Mouse (Mus musculus) embryonic facial prominence, embryonic 10.5 days (tissue): Measurements from ENCODE around the gene Slc6a13. TPM values are rescaled to one million over a fixed set of nuclear protein-coding genes. Genes with fewer than 3 reads are reported as not detected.

Experiments used
- DNase-seq: peaks from one replicate; pipeline ENCODE4 v3.0.0-alpha.2; 2017; ENCODE audit warnings: low spot score
- H3K27ac ChIP-seq: fragments of 300-500 bp; sonication (generic); replicated peaks from 2 replicates; pipeline ENCODE4 v1.5.1; 2016; ENCODE audit warnings: mild to moderate bottlenecking
- H3K27me3 ChIP-seq: fragments of 300-500 bp; sonication (generic); replicated peaks from 2 replicates; pipeline ENCODE4 v1.6.1; 2016; ENCODE audit warnings: low read depth, mild to moderate bottlenecking; ENCODE audit not compliant: poor library complexity, severe bottlenecking
- H3K36me3 ChIP-seq: fragments of 300-500 bp; sonication (generic); replicated peaks from 2 replicates; pipeline ENCODE4 v1.6.1; 2016; ENCODE audit warnings: mild to moderate bottlenecking, moderate library complexity
- H3K4me1 ChIP-seq: fragments of 300-500 bp; sonication (generic); 2 replicates; pipeline ENCODE4 v1.6.1; 2016
- H3K4me3 ChIP-seq: fragments of 300-500 bp; sonication (generic); 2 replicates; pipeline ENCODE4 v1.5.1; 2016; ENCODE audit warnings: mild to moderate bottlenecking, moderate library complexity
- H3K9me3 ChIP-seq: fragments of 300-500 bp; sonication (generic); 2 replicates; pipeline ENCODE4 v1.6.1; 2016; ENCODE audit warnings: mild to moderate bottlenecking
- WGBS: fragments of 180-500 bp; shearing (Covaris S2); methylation state at CpG from one replicate; pipeline ENCODE4 v1.1.7; 2016; 5-methylcytosine and 5-hydroxymethylcytosine counted together
- polyA plus RNA-seq: library from polyadenylated mRNA; unstranded; fragments of >200 nt; fragmentation: Nextera tagmentation; extraction: Ambion mirVana; gene quantifications from 2 replicates; pipeline ENCODE4 v1.2.1, GENCODE M21; 2016

The Slc6a13 gene
- polyA plus RNA-seq, 1 experiment from 2014 or later = 1.3 TPM

- Histone ChIP-seq H3K27me3 (peaks cover 11% of the 10 kb centered on the region; the same call in 1 of the 2 replicates), H3K27ac (no peak overlapping the region), H3K4me3 (no peak overlapping the region), H3K9me3 (no peaks in the 10 kb centered on the region), H3K36me3 (no peaks in the 10 kb centered on the region), H3K4me1 (peaks cover 15% of the 10 kb centered on the region)
- 89% methylated on average over 9 of the region's 9 CpGs for WGBS
- no peak for DNase-seq
These were observed 35.8 kb downstream of the Slc6a13 start for GRCm38 (mm10) chr6:121335841-121336240.

DNA sequence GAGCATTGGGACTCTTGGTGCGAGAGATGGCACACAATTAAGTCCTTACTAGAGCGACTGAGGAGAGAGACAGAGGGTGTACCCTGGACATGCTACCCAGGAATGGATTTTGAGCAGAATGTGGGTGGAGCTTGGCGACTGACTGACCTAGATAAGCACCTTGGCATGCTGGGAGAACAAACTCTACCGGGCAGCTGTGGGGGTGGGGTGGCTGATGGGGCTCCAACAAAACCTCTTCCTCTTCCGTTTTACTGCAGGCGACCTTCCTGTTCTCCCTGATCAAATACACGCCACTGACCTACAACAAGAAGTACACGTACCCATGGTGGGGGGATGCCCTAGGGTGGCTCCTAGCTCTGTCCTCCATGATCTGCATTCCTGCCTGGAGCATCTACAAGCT is 36.5 kb downstream of the Slc6a13 start:
- Histone ChIP-seq H3K27me3 (peaks cover 7% of the 10 kb centered on the region; the same call in 1 of the 2 replicates), H3K4me3 (no peak overlapping the region), H3K36me3 (no peaks in the 10 kb centered on the region), H3K27ac (no peak overlapping the region), H3K4me1 (peaks cover 15% of the 10 kb centered on the region), H3K9me3 (no peaks in the 10 kb centered on the region)
- WGBS = 72% methylated on average over 8 of the region's 8 CpGs
- DNase-seq = no peak

DNA sequence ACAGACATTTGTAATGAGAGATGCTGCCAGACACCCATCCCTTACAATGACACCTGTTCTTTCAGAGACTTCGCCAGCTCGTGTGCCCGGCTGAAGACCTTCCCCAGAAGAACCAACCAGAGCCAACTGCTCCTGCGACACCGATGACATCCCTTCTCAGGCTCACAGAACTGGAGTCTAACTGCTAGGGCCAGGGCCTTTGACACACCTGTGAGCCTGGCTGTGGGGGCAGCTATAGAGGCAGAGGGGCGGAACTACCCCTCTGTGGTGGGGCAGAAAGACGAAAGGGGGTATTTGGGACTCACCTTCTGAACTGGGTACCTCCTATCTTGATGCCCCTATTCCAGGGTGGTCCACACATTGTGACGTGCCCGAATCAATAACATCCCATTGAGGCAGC is 37.2 kb downstream of the Slc6a13 start:
- Histone ChIP-seq H3K4me3 (no peak overlapping the region), H3K4me1 (peaks cover 15% of the 10 kb centered on the region), H3K27ac (no peak overlapping the region), H3K9me3 (no peaks in the 10 kb centered on the region), H3K27me3 (peaks cover 7% of the 10 kb centered on the region; the same call in 1 of the 2 replicates), H3K36me3 (no peaks in the 10 kb centered on the region)
- 91% methylated on average over 9 of the region's 9 CpGs for WGBS
- no peak for DNase-seq

- no peak overlapping the region for H3K27ac ChIP-seq
- H3K9me3 ChIP-seq = no peaks in the 10 kb centered on the region
- H3K36me3 ChIP-seq = no peaks in the 10 kb centered on the region
- peaks cover 18% of the 10 kb centered on the region for H3K4me1 ChIP-seq
- H3K27me3 ChIP-seq = peaks cover 9% of the 10 kb centered on the region
- 30% methylated on average over 3 of the region's 3 CpGs for WGBS
- DNase-seq = peak; percentile 86
- H3K4me3 ChIP-seq = no peak overlapping the region
These were observed 37.9 kb downstream of the Slc6a13 start for GRCm38 (mm10) chr6:121337770-121338518.

DNA sequence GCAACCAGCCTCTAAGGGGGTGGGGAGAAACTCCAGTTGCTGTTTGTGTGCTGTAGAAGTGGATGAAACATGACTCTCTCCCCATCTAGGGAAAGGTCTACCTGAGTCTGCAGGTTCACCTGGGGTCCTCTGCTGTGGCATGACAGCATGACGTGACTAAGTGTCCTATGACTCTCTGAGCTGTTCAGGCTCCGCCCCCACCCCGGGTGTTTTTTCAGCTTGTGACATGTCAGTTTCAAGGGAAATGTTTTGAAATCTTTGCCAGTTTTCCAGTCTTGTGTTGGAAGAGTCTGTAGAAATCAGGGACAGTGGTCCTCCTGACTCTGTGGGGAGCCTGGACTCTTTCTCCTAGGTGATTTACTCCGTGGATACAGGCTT is 38.5 kb downstream of the Slc6a13 start:
- no peak overlapping the region for H3K4me3 ChIP-seq
- no peaks in the 10 kb centered on the region for H3K36me3 ChIP-seq
- H3K4me1 ChIP-seq = peaks cover 24% of the 10 kb centered on the region
- H3K9me3 ChIP-seq = no peaks in the 10 kb centered on the region
- H3K27ac ChIP-seq = no peak overlapping the region
- peaks cover 15% of the 10 kb centered on the region for H3K27me3 ChIP-seq
- WGBS = 50% methylated on average over 4 of the region's 4 CpGs
- no peak for DNase-seq

GRCm38 (mm10) chr6:121341650-121342049 is 41.6 kb downstream of the Slc6a13 start:
- WGBS = 87% methylated on average over 6 of the region's 6 CpGs
- Histone ChIP-seq H3K27ac (no peak overlapping the region), H3K4me1 (peaks cover 39% of the 10 kb centered on the region), H3K4me3 (no peak overlapping the region), H3K9me3 (no peaks in the 10 kb centered on the region), H3K36me3 (no peaks in the 10 kb centered on the region), H3K27me3 (peaks cover 16% of the 10 kb centered on the region)
- DNase-seq = no peak

GRCm38 (mm10) chr6:121343026-121343770 is 43.2 kb downstream of the Slc6a13 start, which contains the start of gene Slc6a12:
Slc6a12 (plus strand) TSS chr6:121343076.
- Histone ChIP-seq H3K4me1 (peaks cover 34% of the 10 kb centered on the region), H3K9me3 (no peaks in the 10 kb centered on the region), H3K27ac (no peak within 1 kb of the TSS), H3K4me3 (no peak within 1 kb of the TSS), H3K36me3 (no peaks in the 10 kb centered on the region), H3K27me3 (peaks cover 16% of the 10 kb centered on the region)
- no peak for DNase-seq
- 72% methylated on average over 15 of the region's 15 CpGs for WGBS

GRCm38 (mm10) chr6:121343771-121344123 is 43.7 kb downstream of the Slc6a13 start:
- peaks cover 16% of the 10 kb centered on the region for H3K27me3 ChIP-seq
- no peak for DNase-seq

DNA sequence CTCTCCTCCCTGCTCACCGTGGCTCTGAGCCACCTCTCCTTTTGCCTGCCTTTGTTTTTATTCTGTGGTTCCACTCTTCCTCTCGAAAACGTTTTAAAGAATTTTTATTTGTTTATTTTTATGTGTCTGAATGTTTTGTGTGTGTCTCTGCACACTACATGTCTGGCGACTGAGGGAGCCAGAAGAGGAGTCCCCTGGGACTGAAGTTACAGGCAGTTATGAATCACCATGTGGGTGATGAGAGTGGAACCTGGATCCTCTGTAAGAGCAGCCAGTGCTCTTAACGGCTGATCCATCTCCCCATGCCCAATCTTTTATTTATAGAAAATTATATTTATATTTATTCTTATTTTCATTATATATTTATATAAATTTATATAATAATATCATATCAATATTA is 44.3 kb downstream of the Slc6a13 start:
- DNase-seq = no peak
- 72% methylated on average over 5 of the region's 5 CpGs for WGBS
- no peaks in the 10 kb centered on the region for H3K36me3 ChIP-seq
- no peak overlapping the region for H3K4me3 ChIP-seq
- H3K4me1 ChIP-seq = peaks cover 29% of the 10 kb centered on the region
- peaks cover 16% of the 10 kb centered on the region for H3K27me3 ChIP-seq
- H3K27ac ChIP-seq = no peak overlapping the region
- no peaks in the 10 kb centered on the region for H3K9me3 ChIP-seq

More at GRCm38 (mm10) chr6:121343771-121344123, 43.7 kb downstream of the Slc6a13 start:
- Histone ChIP-seq H3K9me3 (no peaks in the 10 kb centered on the region), H3K27ac (no peak overlapping the region), H3K4me1 (peaks cover 29% of the 10 kb centered on the region), H3K4me3 (no peak overlapping the region), H3K36me3 (no peaks in the 10 kb centered on the region)
- WGBS = 76% methylated on average over 6 of the region's 6 CpGs

DNA sequence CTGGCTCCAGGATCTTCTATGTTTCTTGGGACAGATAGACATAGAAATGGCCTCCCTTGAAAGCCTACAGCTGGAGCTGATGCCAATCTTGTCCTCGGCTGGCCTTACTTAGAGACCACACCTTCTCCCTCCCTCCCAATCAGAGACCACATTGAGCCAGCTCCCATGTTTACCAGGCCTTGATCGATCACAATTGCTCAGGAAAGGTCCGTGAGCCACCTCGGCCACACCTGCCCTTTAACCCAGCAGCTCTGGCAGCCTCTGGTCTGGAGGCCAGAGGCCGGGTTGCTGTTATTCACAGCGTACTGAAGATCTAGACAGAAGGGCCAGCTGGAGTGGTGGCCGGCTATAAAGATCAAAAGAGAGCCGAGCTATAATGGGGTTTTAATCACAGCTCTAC is 46.4 kb downstream of the Slc6a13 start:
- Histone ChIP-seq H3K27me3 (peaks cover 10% of the 10 kb centered on the region), H3K4me1 (peaks cover 34% of the 10 kb centered on the region), H3K4me3 (no peak overlapping the region), H3K27ac (no peak overlapping the region), H3K9me3 (no peaks in the 10 kb centered on the region), H3K36me3 (no peaks in the 10 kb centered on the region)
- 61% methylated on average over 8 of the region's 8 CpGs for WGBS
- DNase-seq = no peak

GRCm38 (mm10) chr6:121352276-121352675 is 52.2 kb downstream of the Slc6a13 start:
- H3K27ac ChIP-seq = no peak overlapping the region
- no peaks in the 10 kb centered on the region for H3K9me3 ChIP-seq
- 46% methylated on average over 2 of the region's 2 CpGs for WGBS
- peaks cover 13% of the 10 kb centered on the region; the same call in 1 of the 2 replicates for H3K27me3 ChIP-seq
- H3K4me3 ChIP-seq = no peak overlapping the region
- DNase-seq = no peak
- no peaks in the 10 kb centered on the region for H3K36me3 ChIP-seq
- H3K4me1 ChIP-seq = peaks cover 4% of the 10 kb centered on the region; the same call in 1 of the 2 replicates

DNA sequence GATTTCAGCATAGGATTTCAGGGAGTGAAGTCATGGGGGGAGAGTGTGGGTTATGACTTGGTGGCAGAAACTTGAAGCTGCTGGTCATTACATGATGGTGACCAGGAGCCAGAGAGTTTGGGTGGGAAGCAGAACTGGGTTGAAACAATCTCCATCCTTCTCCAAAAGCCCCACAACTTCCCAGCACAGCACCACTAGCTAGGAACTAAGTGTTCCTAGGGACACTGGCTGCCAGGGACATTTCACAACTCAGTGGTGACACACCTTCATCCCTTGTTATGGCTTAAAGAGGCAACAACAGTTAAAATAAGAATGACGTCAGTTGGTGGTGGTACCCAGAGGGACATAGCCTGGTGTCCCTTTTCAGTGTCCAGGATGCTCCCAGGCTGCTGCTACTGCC is 56.0 kb downstream of the Slc6a13 start:
- no peaks in the 10 kb centered on the region for H3K36me3 ChIP-seq
- WGBS = 78% methylated on average over 1 of the region's 1 CpGs
- no peaks in the 10 kb centered on the region for H3K9me3 ChIP-seq
- no peak overlapping the region for H3K4me3 ChIP-seq
- H3K4me1 ChIP-seq = no peaks in the 10 kb centered on the region
- H3K27ac ChIP-seq = no peak overlapping the region
- DNase-seq = no peak
- H3K27me3 ChIP-seq = peaks cover 13% of the 10 kb centered on the region; the same call in 1 of the 2 replicates

DNA sequence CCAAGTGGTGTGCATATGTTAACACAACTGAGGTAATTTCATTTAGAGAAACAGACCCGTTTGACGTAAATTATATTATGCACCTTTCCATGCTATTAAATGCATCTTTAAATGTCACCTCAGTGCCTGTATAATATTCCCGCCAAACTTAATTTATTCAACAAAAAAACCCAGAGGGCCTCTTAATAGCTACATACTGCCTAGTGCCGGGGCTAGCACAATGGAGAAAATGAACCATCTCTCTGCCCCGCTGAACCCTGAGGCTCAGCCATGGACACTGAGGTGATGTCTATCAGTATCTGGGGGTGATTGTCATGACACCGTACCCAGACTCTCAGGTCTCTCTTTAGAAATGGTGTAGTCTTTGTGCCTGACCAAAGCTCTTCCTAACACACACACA is 57.2 kb downstream of the Slc6a13 start:
- Histone ChIP-seq H3K27me3 (peaks cover 13% of the 10 kb centered on the region; the same call in 1 of the 2 replicates), H3K27ac (no peak overlapping the region), H3K36me3 (no peaks in the 10 kb centered on the region), H3K9me3 (no peaks in the 10 kb centered on the region), H3K4me1 (no peaks in the 10 kb centered on the region), H3K4me3 (no peak overlapping the region)
- DNase-seq = no peak
- 87% methylated on average over 6 of the region's 6 CpGs for WGBS
